9 mouse cellular contexts compared by ENCODE assay signal in the genomic region with DNA sequence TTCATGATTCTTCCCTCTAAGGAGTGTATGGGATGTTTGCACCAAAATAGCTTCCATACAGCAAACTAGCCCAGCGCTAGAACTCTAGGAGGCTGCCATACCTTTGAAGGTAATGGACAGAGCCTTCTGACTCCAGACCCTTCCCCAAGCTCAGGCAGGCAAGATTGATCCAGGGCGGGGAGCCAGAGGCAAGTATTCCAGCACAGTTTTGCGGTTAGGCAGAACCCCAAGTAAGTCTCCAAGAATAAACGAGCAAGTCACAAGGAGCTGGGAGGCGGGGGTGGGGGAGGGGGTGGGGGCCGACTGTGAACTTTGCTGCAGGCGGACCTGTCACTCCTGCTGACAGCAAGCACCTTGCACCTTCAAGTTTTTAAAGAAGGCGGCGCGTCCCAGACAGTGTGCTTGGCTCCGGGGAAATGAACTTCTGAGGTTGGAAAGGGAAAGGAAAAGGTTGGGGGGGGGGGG. TPM values are rescaled to one million over a fixed set of nuclear protein-coding genes. Genes with fewer than 3 reads are reported as not detected.
DNase-seq lines count a peak whose midpoint lies in the region; ATAC-seq and TF ChIP-seq lines count a peak whose summit lies in the region.
"Had no signal": no experiment of that assay in that cellular context is flagged by ENCODE, and none has a peak within 500 bp of the region (broad histone marks: within the 10 kb centered on the region; RNA-seq: fewer than 3 reads in every experiment).

No protein-coding gene starts in this region.

- H3K9me3 ChIP-seq in embryonic facial prominence, embryonic 13.5 days: no peaks in the 10 kb centered on the region
- H3K9me3 ChIP-seq in heart, embryonic 14.5 days (ENCODE audit: control insufficient read depth, low read length): no peaks in the 10 kb centered on the region
- no peaks in the 10 kb centered on the region for H3K9me3 ChIP-seq in liver, embryonic 15.5 days (replicated peaks)

- ATAC-seq in embryonic facial prominence, embryonic 13.5 days (ENCODE audit: insufficient number of reproducible peaks, insufficient read depth, low FRiP score, low TSS enrichment, low read depth): peak; percentile 50
- no peak for ATAC-seq in heart, embryonic 14.5 days (ENCODE audit: insufficient number of reproducible peaks, insufficient read depth, low FRiP score, low read depth)
- ATAC-seq in liver, embryonic 15.5 days (ENCODE audit: insufficient read depth): no peak
- no peak for ATAC-seq in granulocyte monocyte progenitor cell, adult 5-6 weeks (replicated peaks; ENCODE audit: poor library complexity, severe bottlenecking)
- ATAC-seq in frontal cortex, adult (ENCODE audit: low TSS enrichment): no peak

- H3K27me3 ChIP-seq in liver, adult 2 months (ENCODE audit: control insufficient read depth, insufficient read depth, low read length): no peaks in the 10 kb centered on the region
- no peaks in the 10 kb centered on the region for H3K27me3 ChIP-seq in embryonic facial prominence, embryonic 13.5 days
- no peaks in the 10 kb centered on the region for H3K27me3 ChIP-seq in heart, embryonic 14.5 days (ENCODE audit: control insufficient read depth, insufficient read depth, low read length)
- no peaks in the 10 kb centered on the region for H3K27me3 ChIP-seq in liver, embryonic 15.5 days

- TF ChIP-seq CTCF in liver, adult 2 months (IDR thresholded peaks at IDR 0.05; ENCODE audit: low read depth, low read length): no peak

- DNase-seq in liver, adult 2 months (ENCODE audit: extremely low read depth, low read depth, low spot score): no peak
- no peak for DNase-seq in liver
- no peak for DNase-seq in ovary, postnatal 36 days (ENCODE audit: low spot score)

- H3K4me3 ChIP-seq in liver, adult 2 months (ENCODE audit: insufficient read depth, low read depth, low read length): peak overlapping the region; percentile 34; the same call in 1 of the 2 replicates
- H3K4me3 ChIP-seq in embryonic facial prominence, embryonic 13.5 days: peak overlapping the region; percentile 54
- H3K4me3 ChIP-seq in heart, embryonic 14.5 days (ENCODE audit: control insufficient read depth in 1 of 2, insufficient read depth in 1 of 2, low read depth in 1 of 2, low read length in 2 of 2): peak overlapping the region; percentile 65 to 89
- H3K4me3 ChIP-seq in liver, embryonic 15.5 days (replicated peaks): peak overlapping the region; percentile 48

- WGBS in liver, adult 2 months: 47% methylated on average over 11 of the region's 11 CpGs
- 15% methylated on average over 11 of the region's 11 CpGs for WGBS in embryonic facial prominence, embryonic 13.5 days
- 20% methylated on average over 11 of the region's 11 CpGs for WGBS in heart, embryonic 14.5 days
- 40% methylated on average over 11 of the region's 11 CpGs for whole genome bisulfite sequencing in liver, embryonic 15.5 days (ENCODE audit: insufficient replicate concordance)

- no peaks in the 10 kb centered on the region for H3K79me2 ChIP-seq in liver, adult 2 months (ENCODE audit: control insufficient read depth, insufficient read depth, low read length)

- H3K36me3 ChIP-seq in liver, adult 2 months (ENCODE audit: control insufficient read depth, insufficient read depth, low read length): peaks cover 11% of the 10 kb centered on the region
- peaks cover 1% of the 10 kb centered on the region; the same call in 1 of the 2 replicates for H3K36me3 ChIP-seq in embryonic facial prominence, embryonic 13.5 days
- H3K36me3 ChIP-seq in heart, embryonic 14.5 days (ENCODE audit: control insufficient read depth, insufficient read depth, low read length): peaks cover 9% of the 10 kb centered on the region
- peaks cover 9% of the 10 kb centered on the region; the same call in 1 of the 2 replicates for H3K36me3 ChIP-seq in liver, embryonic 15.5 days (replicated peaks)

- no peak overlapping the region; the same call in 1 of the 2 replicates for H3K9ac ChIP-seq in liver, adult 2 months (ENCODE audit: low read depth, low read length)
- H3K9ac ChIP-seq in embryonic facial prominence, embryonic 13.5 days: peak overlapping the region; percentile 76
- H3K9ac ChIP-seq in heart, embryonic 14.5 days (ENCODE audit: low read length): peak overlapping the region; percentile 85
- no peak overlapping the region for H3K9ac ChIP-seq in liver, embryonic 15.5 days

- H3K27ac ChIP-seq in liver, adult 2 months (replicated peaks; ENCODE audit: insufficient read depth, low read depth, low read length): no peak overlapping the region
- H3K27ac ChIP-seq in embryonic facial prominence, embryonic 13.5 days: peak overlapping the region; percentile 78; the same call in 1 of the 2 replicates
- peak overlapping the region; percentile 95 to 97 for H3K27ac ChIP-seq in heart, embryonic 14.5 days (replicated peaks in 1 of 2; ENCODE audit: control insufficient read depth in 1 of 2, insufficient read depth in 1 of 2, low read depth in 2 of 2, low read length in 2 of 2)
- H3K27ac ChIP-seq in liver, embryonic 15.5 days (replicated peaks): no peak overlapping the region
- H3K27ac ChIP-seq: macrophage had no signal

- peaks cover 2% of the 10 kb centered on the region; the same call in 1 of the 2 replicates for H3K4me1 ChIP-seq in liver, adult 2 months (ENCODE audit: control insufficient read depth, insufficient read depth, low read length)
- peaks cover 24% of the 10 kb centered on the region for H3K4me1 ChIP-seq in embryonic facial prominence, embryonic 13.5 days
- peaks cover 8 to 12% of the 10 kb centered on the region in 2 experiments for H3K4me1 ChIP-seq in heart, embryonic 14.5 days (ENCODE audit: control insufficient read depth in 2 of 2, insufficient read depth in 2 of 2, low read length in 2 of 2)
- H3K4me1 ChIP-seq in liver, embryonic 15.5 days (replicated peaks): peaks cover 8% of the 10 kb centered on the region

- no peak for TF ChIP-seq POLR2A in liver, adult 2 months (IDR thresholded peaks at IDR 0.05; ENCODE audit: extremely low read depth, insufficient read depth, low read length)

- peak overlapping the region; percentile 93 for H3K4me2 ChIP-seq in embryonic facial prominence, embryonic 13.5 days
- H3K4me2 ChIP-seq in heart, embryonic 14.5 days (ENCODE audit: low read length): peak overlapping the region; percentile 82
- H3K4me2 ChIP-seq in liver, embryonic 15.5 days: peak overlapping the region; percentile 70

RNA-seq across cellular contexts. Expression of a gene that starts 0.7 kb away (rescaled TPM):
- under 0.01 and 0.55 TPM in 2 replicates for total RNA-seq in liver, adult 2 months (2014; rRNA removed)
- polyA plus RNA-seq in liver, adult 2 months (2012; rRNA removed): 0.02 TPM in 1 of 2 replicates, not detected in the other
- polyA plus RNA-seq in embryonic facial prominence, embryonic 13.5 days (2015; fragmentation: Nextera tagmentation; extraction: Ambion mirVana): 0.30 and 0.45 TPM in 2 replicates
- 11.1 and 11.3 TPM in 2 replicates for polyA plus RNA-seq in heart, embryonic 14.5 days (2014; fragmentation: Nextera tagmentation; extraction: Ambion mirVana)
- polyA plus RNA-seq in liver, embryonic 15.5 days (2015; fragmentation: Nextera tagmentation; extraction: Ambion mirVana): 0.07 and 0.12 TPM in 2 replicates
- not detected in 2 replicates for total RNA-seq in granulocyte monocyte progenitor cell, adult 5-6 weeks (2014; fragmentation: Nextera tagmentation)
- total RNA-seq in granulocyte monocyte progenitor cell, adult 5-6 weeks (2017): 0.04 TPM in 1 of 2 replicates, not detected in the other

RNA-seq across cellular contexts. Expression of a gene that starts 48.3 kb away (rescaled TPM):
- 25.0 and 25.8 TPM in 2 replicates for total RNA-seq in liver, adult 2 months (2014; rRNA removed)
- 9.3 and 10.0 TPM in 2 replicates for polyA plus RNA-seq in liver, adult 2 months (2012; rRNA removed)
- 68.8 and 74.1 TPM in 2 replicates for polyA plus RNA-seq in embryonic facial prominence, embryonic 13.5 days (2015; fragmentation: Nextera tagmentation; extraction: Ambion mirVana)
- polyA plus RNA-seq in heart, embryonic 14.5 days (2014; fragmentation: Nextera tagmentation; extraction: Ambion mirVana): 45.7 and 48.0 TPM in 2 replicates
- polyA plus RNA-seq in liver, embryonic 15.5 days (2015; fragmentation: Nextera tagmentation; extraction: Ambion mirVana): 31.7 and 33.8 TPM in 2 replicates
- 89.4 and 91.3 TPM in 2 replicates for total RNA-seq in granulocyte monocyte progenitor cell, adult 5-6 weeks (2014; fragmentation: Nextera tagmentation)
- total RNA-seq in granulocyte monocyte progenitor cell, adult 5-6 weeks (2017): 41.5 and 50.1 TPM in 2 replicates

Comparison
In these comparisons a context has a peak if more than half of its experiments do, and no peak if none do; other contexts are left out.
1. H3K27ac ChIP-seq: peak in embryonic facial prominence, embryonic 13.5 days (single experiment) and heart, embryonic 14.5 days (2 of 2); none in liver, adult 2 months (single experiment) and liver, embryonic 15.5 days (single experiment).
2. H3K9ac ChIP-seq: peak in embryonic facial prominence, embryonic 13.5 days (single experiment) and heart, embryonic 14.5 days (single experiment); none in liver, adult 2 months (single experiment) and liver, embryonic 15.5 days (single experiment).
3. Peak in every context shown above with its lines, with median percentiles within 50 percentile points of each other: H3K4me3 ChIP-seq and H3K4me2 ChIP-seq.